Mouse (Mus musculus) C2C12 (cell line): Measurements from ENCODE around the gene Cebpe.

ENCODE experiments used
- CTCF ChIP-seq: IDR thresholded peaks from one replicate; pipeline ENCODE4 v1.5.1; 2011; ENCODE audit not compliant: control insufficient read depth, insufficient read depth, insufficient read length
- MYOG ChIP-seq: IDR thresholded peaks from one replicate; pipeline ENCODE4 v1.6.1; 2011; ENCODE audit not compliant: control insufficient read depth, insufficient read length; ENCODE audit errors: extremely low read depth

DNA sequence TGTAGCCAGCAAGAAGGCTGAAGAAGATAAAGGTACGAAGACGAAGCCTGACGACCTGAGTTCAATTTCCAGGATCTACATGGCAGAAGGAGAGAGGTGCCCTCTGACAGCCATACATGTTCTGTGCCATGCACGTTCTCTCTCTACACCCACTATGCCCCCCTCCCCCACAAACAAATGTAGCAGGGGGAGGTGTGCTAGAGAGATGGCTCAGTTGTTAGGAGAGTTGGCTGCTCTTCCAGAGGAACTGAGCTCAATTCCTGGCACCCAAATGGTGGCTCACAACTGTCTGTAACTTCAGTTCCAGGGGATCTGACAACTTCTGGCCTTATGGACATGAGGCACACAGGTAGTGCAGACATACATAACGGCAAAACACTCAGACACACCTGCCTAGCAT, 35.7 kb downstream of the Cebpe start:
- no peak for TF ChIP-seq CTCF
- no peak for TF ChIP-seq MYOG
